Mouse (Mus musculus): ENCODE measurements at regions not wholly inside any gene's neighbourhood (a gene's known extent, or its start where the extent isn't known, plus 50 kb on each side); places are given as distances from the start of the nearest gene placed in this dataset.

GRCm38 (mm10) chr2:147691896-147692295, 330.2 kb downstream of the Pax1 start:
- H3K9ac ChIP-seq (ENCODE audit: low read length): no peak overlapping the region
- no peak overlapping the region for H3K4me2 ChIP-seq (ENCODE audit: low read depth, severe bottlenecking)
- H3K36me3 ChIP-seq (ENCODE audit: control insufficient read depth, insufficient read depth, low read length): no peaks in the 10 kb centered on the region
- no peaks in the 10 kb centered on the region for H3K9me3 ChIP-seq (ENCODE audit: control insufficient read depth, low read length)
- H3K4me3 ChIP-seq (ENCODE audit: low read depth, low read length): no peak overlapping the region
- no peaks in the 10 kb centered on the region; the same call in 1 of the 2 replicates for H3K27me3 ChIP-seq (ENCODE audit: control insufficient read depth, insufficient read depth, low read length)
- peak; percentile 40; the same call in 1 of the 2 replicates for ATAC-seq (ENCODE audit: insufficient number of reproducible peaks, low FRiP score, low TSS enrichment, low read depth)
- H3K27ac ChIP-seq (replicated peaks; ENCODE audit: low read depth, low read length): no peak overlapping the region
- H3K4me1 ChIP-seq (ENCODE audit: control insufficient read depth, insufficient read depth, low read length): 0 out of 2 replicates have a peak, but pooled peaks cover 2% of the 10 kb centered on the region
- peak; percentile 45 for DNase-seq (ENCODE audit: low spot score)
- WGBS: 27% methylated on average over 10 of the region's 10 CpGs

GRCm38 (mm10) chr2:147690506-147691208, 328.9 kb downstream of the Pax1 start:
- H3K9me3 ChIP-seq (ENCODE audit: control insufficient read depth, low read length): no peaks in the 10 kb centered on the region
- no peak overlapping the region for H3K4me2 ChIP-seq (ENCODE audit: low read depth, severe bottlenecking)
- 39% methylated on average over 15 of the region's 15 CpGs for WGBS
- no peak for ATAC-seq (ENCODE audit: insufficient number of reproducible peaks, low FRiP score, low TSS enrichment, low read depth)
- H3K36me3 ChIP-seq (ENCODE audit: control insufficient read depth, insufficient read depth, low read length): no peaks in the 10 kb centered on the region
- no peak overlapping the region for H3K27ac ChIP-seq (replicated peaks; ENCODE audit: low read depth, low read length)
- no peak overlapping the region for H3K9ac ChIP-seq (ENCODE audit: low read length)
- H3K4me3 ChIP-seq (ENCODE audit: low read depth, low read length): no peak overlapping the region
- 0 out of 2 replicates have a peak, but pooled peaks cover 2% of the 10 kb centered on the region for H3K4me1 ChIP-seq (ENCODE audit: control insufficient read depth, insufficient read depth, low read length)
- no peaks in the 10 kb centered on the region; the same call in 1 of the 2 replicates for H3K27me3 ChIP-seq (ENCODE audit: control insufficient read depth, insufficient read depth, low read length)
- DNase-seq (ENCODE audit: low spot score): no peak

- H3K4me1 ChIP-seq (ENCODE audit: control insufficient read depth, insufficient read depth, low read length): 0 out of 2 replicates have a peak, but pooled peaks cover 2% of the 10 kb centered on the region
- H3K4me2 ChIP-seq (ENCODE audit: low read depth, severe bottlenecking): no peak overlapping the region
- DNase-seq (ENCODE audit: low spot score): peak; percentile 83
- no peak overlapping the region for H3K27ac ChIP-seq (replicated peaks; ENCODE audit: low read depth, low read length)
- H3K9ac ChIP-seq (ENCODE audit: low read length): no peak overlapping the region
- 15% methylated on average over 6 of the region's 6 CpGs for WGBS
- no peak overlapping the region for H3K4me3 ChIP-seq (ENCODE audit: low read depth, low read length)
- no peaks in the 10 kb centered on the region; the same call in 1 of the 2 replicates for H3K27me3 ChIP-seq (ENCODE audit: control insufficient read depth, insufficient read depth, low read length)
- no peaks in the 10 kb centered on the region for H3K9me3 ChIP-seq (ENCODE audit: control insufficient read depth, low read length)
- no peak for ATAC-seq (ENCODE audit: insufficient number of reproducible peaks, low FRiP score, low TSS enrichment, low read depth)
- H3K36me3 ChIP-seq (ENCODE audit: control insufficient read depth, insufficient read depth, low read length): no peaks in the 10 kb centered on the region
These were observed 327.0 kb downstream of the Pax1 start for GRCm38 (mm10) chr2:147688742-147689141.

GRCm38 (mm10) chr2:147656667-147657066, 294.9 kb downstream of the Pax1 start:
- Histone ChIP-seq H3K27me3 (ENCODE audit: control insufficient read depth, insufficient read depth, low read length) (no peaks in the 10 kb centered on the region), H3K4me1 (ENCODE audit: control insufficient read depth, insufficient read depth, low read length) (no peaks in the 10 kb centered on the region), H3K9ac (ENCODE audit: low read length) (no peak overlapping the region), H3K9me3 (ENCODE audit: control insufficient read depth, low read length) (no peaks in the 10 kb centered on the region), H3K4me3 (ENCODE audit: low read depth, low read length) (no peak overlapping the region), H3K36me3 (ENCODE audit: control insufficient read depth, insufficient read depth, low read length) (no peaks in the 10 kb centered on the region), H3K4me2 (ENCODE audit: low read depth, severe bottlenecking) (no peak overlapping the region), H3K27ac (replicated peaks; ENCODE audit: low read depth, low read length) (no peak overlapping the region)
- 14% methylated on average over 1 of the region's 1 CpGs for WGBS
- no peak for ATAC-seq (ENCODE audit: insufficient number of reproducible peaks, low FRiP score, low TSS enrichment, low read depth)
- DNase-seq (ENCODE audit: low spot score): peak; percentile 44

GRCm38 (mm10) chr2:147650229-147650628, 288.5 kb downstream of the Pax1 start:
- DNase-seq (ENCODE audit: low spot score) (no peak), ATAC-seq (ENCODE audit: insufficient number of reproducible peaks, low FRiP score, low TSS enrichment, low read depth) (no peak)
- Histone ChIP-seq H3K27ac (replicated peaks; ENCODE audit: low read depth, low read length) (no peak overlapping the region), H3K9me3 (ENCODE audit: control insufficient read depth, low read length) (no peaks in the 10 kb centered on the region), H3K4me1 (ENCODE audit: control insufficient read depth, insufficient read depth, low read length) (no peaks in the 10 kb centered on the region), H3K27me3 (ENCODE audit: control insufficient read depth, insufficient read depth, low read length) (no peaks in the 10 kb centered on the region), H3K9ac (ENCODE audit: low read length) (no peak overlapping the region), H3K4me3 (ENCODE audit: low read depth, low read length) (no peak overlapping the region), H3K4me2 (ENCODE audit: low read depth, severe bottlenecking) (no peak overlapping the region), H3K36me3 (ENCODE audit: control insufficient read depth, insufficient read depth, low read length) (no peaks in the 10 kb centered on the region)
- 66% methylated on average over 3 of the region's 3 CpGs for WGBS

GRCm38 (mm10) chr2:147647972-147648371, 286.2 kb downstream of the Pax1 start:
- H3K36me3 ChIP-seq (ENCODE audit: control insufficient read depth, insufficient read depth, low read length): no peaks in the 10 kb centered on the region
- H3K9ac ChIP-seq (ENCODE audit: low read length): no peak overlapping the region
- no peaks in the 10 kb centered on the region for H3K27me3 ChIP-seq (ENCODE audit: control insufficient read depth, insufficient read depth, low read length)
- DNase-seq (ENCODE audit: low spot score): no peak
- H3K4me2 ChIP-seq (ENCODE audit: low read depth, severe bottlenecking): no peak overlapping the region
- no peaks in the 10 kb centered on the region for H3K4me1 ChIP-seq (ENCODE audit: control insufficient read depth, insufficient read depth, low read length)
- WGBS: 84% methylated on average over 8 of the region's 8 CpGs
- no peak overlapping the region for H3K27ac ChIP-seq (replicated peaks; ENCODE audit: low read depth, low read length)
- no peaks in the 10 kb centered on the region for H3K9me3 ChIP-seq (ENCODE audit: control insufficient read depth, low read length)
- H3K4me3 ChIP-seq (ENCODE audit: low read depth, low read length): no peak overlapping the region
- ATAC-seq (ENCODE audit: insufficient number of reproducible peaks, low FRiP score, low TSS enrichment, low read depth): no peak

- H3K4me2 ChIP-seq (ENCODE audit: low read depth, severe bottlenecking): no peak overlapping the region
- ATAC-seq (ENCODE audit: insufficient number of reproducible peaks, low FRiP score, low TSS enrichment, low read depth) (no peak), DNase-seq (ENCODE audit: low spot score) (no peak)
- H3K27me3 ChIP-seq (ENCODE audit: control insufficient read depth, insufficient read depth, low read length): no peaks in the 10 kb centered on the region
- H3K36me3 ChIP-seq (ENCODE audit: control insufficient read depth, insufficient read depth, low read length): no peaks in the 10 kb centered on the region
- H3K27ac ChIP-seq (replicated peaks; ENCODE audit: low read depth, low read length): no peak overlapping the region
- no peaks in the 10 kb centered on the region for H3K4me1 ChIP-seq (ENCODE audit: control insufficient read depth, insufficient read depth, low read length)
- H3K4me3 ChIP-seq (ENCODE audit: low read depth, low read length): no peak overlapping the region
- 73% methylated on average over 4 of the region's 4 CpGs for WGBS
- H3K9me3 ChIP-seq (ENCODE audit: control insufficient read depth, low read length): no peaks in the 10 kb centered on the region
- no peak overlapping the region for H3K9ac ChIP-seq (ENCODE audit: low read length)
These were observed 285.8 kb downstream of the Pax1 start for GRCm38 (mm10) chr2:147647506-147647905.

GRCm38 (mm10) chr2:147637882-147638281, 276.2 kb downstream of the Pax1 start:
- Histone ChIP-seq H3K4me2 (ENCODE audit: low read depth, severe bottlenecking) (no peak overlapping the region), H3K36me3 (ENCODE audit: control insufficient read depth, insufficient read depth, low read length) (no peaks in the 10 kb centered on the region), H3K27ac (replicated peaks; ENCODE audit: low read depth, low read length) (no peak overlapping the region), H3K4me1 (ENCODE audit: control insufficient read depth, insufficient read depth, low read length) (no peaks in the 10 kb centered on the region), H3K9ac (ENCODE audit: low read length) (no peak overlapping the region), H3K27me3 (ENCODE audit: control insufficient read depth, insufficient read depth, low read length) (no peaks in the 10 kb centered on the region), H3K4me3 (ENCODE audit: low read depth, low read length) (no peak overlapping the region), H3K9me3 (ENCODE audit: control insufficient read depth, low read length) (no peaks in the 10 kb centered on the region)
- WGBS: 80% methylated on average over 1 of the region's 1 CpGs
- DNase-seq (ENCODE audit: low spot score) (peak; percentile 6), ATAC-seq (ENCODE audit: insufficient number of reproducible peaks, low FRiP score, low TSS enrichment, low read depth) (no peak)

GRCm38 (mm10) chr2:147632737-147633136, 271.0 kb downstream of the Pax1 start:
- no peaks in the 10 kb centered on the region for H3K9me3 ChIP-seq (ENCODE audit: control insufficient read depth, low read length)
- 79% methylated on average over 6 of the region's 6 CpGs for WGBS
- DNase-seq (ENCODE audit: low spot score) (no peak), ATAC-seq (ENCODE audit: insufficient number of reproducible peaks, low FRiP score, low TSS enrichment, low read depth) (no peak)
- no peaks in the 10 kb centered on the region for H3K36me3 ChIP-seq (ENCODE audit: control insufficient read depth, insufficient read depth, low read length)
- H3K27me3 ChIP-seq (ENCODE audit: control insufficient read depth, insufficient read depth, low read length): no peaks in the 10 kb centered on the region
- no peak overlapping the region for H3K4me3 ChIP-seq (ENCODE audit: low read depth, low read length)
- no peaks in the 10 kb centered on the region for H3K4me1 ChIP-seq (ENCODE audit: control insufficient read depth, insufficient read depth, low read length)
- H3K4me2 ChIP-seq (ENCODE audit: low read depth, severe bottlenecking): no peak overlapping the region
- H3K27ac ChIP-seq (replicated peaks; ENCODE audit: low read depth, low read length): no peak overlapping the region
- no peak overlapping the region for H3K9ac ChIP-seq (ENCODE audit: low read length)

All from limb, embryonic 11.5 days (tissue).